Mouse (Mus musculus): ENCODE measurements around the gene Scgb1b10.
"Not testable (repeated sequence)": the region's sequence is repeated elsewhere in the genome, so short reads cannot be mapped to it uniquely, and the experiment has no call there.

The Scgb1b10 gene

DNA sequence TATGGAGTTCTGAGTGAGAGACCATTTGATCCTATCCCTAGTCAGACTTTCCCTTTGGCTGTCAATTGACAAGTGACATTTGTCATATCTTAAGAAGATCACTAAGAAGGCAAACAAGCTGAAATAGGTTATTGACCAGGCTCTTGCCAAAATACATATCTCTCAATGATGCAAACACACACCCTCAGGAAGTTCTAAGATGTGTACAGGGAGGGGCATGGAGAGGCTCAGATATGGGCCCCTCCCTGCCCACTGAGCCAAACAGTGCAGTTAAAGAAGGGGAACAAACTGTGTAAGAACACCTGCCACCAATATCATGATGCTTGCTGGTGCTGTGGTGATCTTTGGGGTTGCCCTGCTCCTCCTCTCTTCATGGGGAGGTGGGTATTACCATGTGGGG, at the start of gene Scgb1b10:
TSS of gene Scgb1b10 (plus strand) at position 301 of the 400 bp plus-strand sequence.
- H3K27me3 ChIP-seq (ENCODE audit: control insufficient read depth, insufficient read depth, low read length, poor library complexity, severe bottlenecking); DNase-seq (ENCODE audit: low read depth, low spot score); H3K36me3 ChIP-seq (ENCODE audit: control insufficient read depth, insufficient read depth, low read length, poor library complexity, severe bottlenecking): not testable (repeated sequence)
